Mouse (Mus musculus) limb, embryonic 15.5 days (tissue): ENCODE results near the gene Cxadr. TPM values are rescaled to one million over a fixed set of nuclear protein-coding genes. Genes with fewer than 3 reads are reported as not detected.

Experiments
- polyA plus RNA-seq: library from polyadenylated mRNA; unstranded; fragments of >200 nt; fragmentation: Nextera tagmentation; extraction: Ambion mirVana; gene quantifications from 2 replicates; pipeline ENCODE4 v1.2.1, GENCODE M21; 2015

Gene Cxadr
- polyA plus RNA-seq, 1 experiment from 2014 or later = 16.2 TPM

Other genes with a start within 250 kb of the Cxadr start
- gene Btg3, start 75.7 kb downstream of the Cxadr start, polyA plus RNA-seq = 55.2 and 58.4 TPM in 2 replicates